ENCODE assay signal across 8 mouse cellular contexts in genomic region chr9:121947784-121948183, GRCm38 (mm10). TPM values are rescaled to one million over a fixed set of nuclear protein-coding genes. Genes with fewer than 3 reads are reported as not detected.
DNase-seq lines count a peak whose midpoint lies in the region; ATAC-seq lines count a peak whose summit lies in the region.

No protein-coding gene starts in this region.

- no peak overlapping the region for H3K27ac ChIP-seq in liver, embryonic 11.5 days (ENCODE audit: low read depth, low read length)

- 16% methylated on average over 4 of the region's 4 CpGs for WGBS in liver, embryonic 11.5 days

- H3K4me2 ChIP-seq in liver, embryonic 11.5 days: no peak overlapping the region

- H3K4me1 ChIP-seq in liver, embryonic 11.5 days (replicated peaks; ENCODE audit: control insufficient read depth, insufficient read depth, low read length): peaks cover 4% of the 10 kb centered on the region; the same call in 1 of the 2 replicates

- DNase-seq in layer of hippocampus, adult 11-12 months (ENCODE audit: low spot score): peak; percentile 76
- no peak for DNase-seq in layer of hippocampus, adult 9-11 months
- peak; percentile 60 to 63 for DNase-seq in adrenal gland, adult 18-20 months (ENCODE audit: low spot score in 2 of 2)
- peak; percentile 66 for DNase-seq in embryo, embryonic 11 days
- DNase-seq in kidney, adult 9 months: peak; percentile 63
- peak; percentile 44 for DNase-seq in liver, embryonic 11.5 days (ENCODE audit: low spot score)
- DNase-seq in right cerebral cortex, postnatal 10 days (ENCODE audit: low spot score in 2 of 2): peak; percentile 81 to 87
- no peak for DNase-seq in spleen, adult 12 weeks (ENCODE audit: low spot score)

- no peak for ATAC-seq in liver, embryonic 11.5 days (replicated peaks; ENCODE audit: low FRiP score)

- no peaks in the 10 kb centered on the region for H3K36me3 ChIP-seq in liver, embryonic 11.5 days (ENCODE audit: control insufficient read depth, insufficient read depth, low read length)

- no peak overlapping the region for H3K4me3 ChIP-seq in liver, embryonic 11.5 days (ENCODE audit: low read depth, low read length)

- H3K9ac ChIP-seq in liver, embryonic 11.5 days (ENCODE audit: low read depth, low read length): no peak overlapping the region

- no peaks in the 10 kb centered on the region for H3K9me3 ChIP-seq in liver, embryonic 11.5 days (ENCODE audit: control insufficient read depth, low read length)

- H3K27me3 ChIP-seq in liver, embryonic 11.5 days (replicated peaks; ENCODE audit: control insufficient read depth, insufficient read depth, low read length): 0 out of 2 replicates have a peak, but pooled peaks cover 3% of the 10 kb centered on the region

RNA-seq across cellular contexts. Expression of gene Fam198a, which starts 3.0 kb away (rescaled TPM):
- total RNA-seq in adrenal gland, adult 18-20 months (2021): 1 to 10 TPM in 1 of 2 experiments, under 1 TPM in 1; 0.48 to 1.3 TPM
- polyA plus RNA-seq in liver, embryonic 11.5 days (2014; fragmentation: Nextera tagmentation; extraction: Ambion mirVana): 0.18 and 0.21 TPM in 2 replicates

RNA-seq across cellular contexts. Expression of gene Cyp8b1, which starts 31.7 kb away (rescaled TPM):
- under 1 TPM; 0.61 to 0.70 TPM for total RNA-seq in adrenal gland, adult 18-20 months (2021)
- not detected in 2 replicates for polyA plus RNA-seq in liver, embryonic 11.5 days (2014; fragmentation: Nextera tagmentation; extraction: Ambion mirVana)

RNA-seq across cellular contexts. Expression of gene Pomgnt2, which starts 49.1 kb away (rescaled TPM):
- 10 to 100 TPM; 19.2 to 19.7 TPM for total RNA-seq in adrenal gland, adult 18-20 months (2021)
- polyA plus RNA-seq in liver, embryonic 11.5 days (2014; fragmentation: Nextera tagmentation; extraction: Ambion mirVana): 5.1 and 6.1 TPM in 2 replicates

RNA-seq across cellular contexts. Expression of gene Ackr2, which starts 49.6 kb away (rescaled TPM):
- 1 to 10 TPM; 1.8 to 2.1 TPM for total RNA-seq in adrenal gland, adult 18-20 months (2021)
- polyA plus RNA-seq in liver, embryonic 11.5 days (2014; fragmentation: Nextera tagmentation; extraction: Ambion mirVana): 0.19 and 0.21 TPM in 2 replicates

Comparison
In these comparisons a context has a peak if more than half of its experiments do, and no peak if none do; other contexts are left out.
1. DNase-seq: peak in layer of hippocampus, adult 11-12 months (single experiment), adrenal gland, adult 18-20 months (2 of 2), embryo, embryonic 11 days (single experiment), kidney, adult 9 months (single experiment), liver, embryonic 11.5 days (single experiment) and right cerebral cortex, postnatal 10 days (2 of 2); none in layer of hippocampus, adult 9-11 months (single experiment) and spleen, adult 12 weeks (single experiment).